Mouse (Mus musculus) heart, embryonic 12.5 days (tissue): Measurements from ENCODE around the gene Rpa1. TPM values are rescaled to one million over a fixed set of nuclear protein-coding genes. Genes with fewer than 3 reads are reported as not detected.
"Not testable (repeated sequence)": the region's sequence is repeated elsewhere in the genome, so short reads cannot be mapped to it uniquely, and the experiment has no call there.

Experiments
- ATAC-seq: fragments of 200-750 bp; cut with Nextera tagmentation; 2 replicates; pipeline ENCODE4 v1.8.0; 2017; ENCODE audit warnings: moderate TSS enrichment, moderate library complexity; ENCODE audit not compliant: insufficient number of reproducible peaks, low FRiP score
- H3K27ac ChIP-seq: fragments of 300-500 bp; sonication (generic); 2 replicates; pipeline ENCODE4 v1.5.1; 2016; ENCODE audit warnings: mild to moderate bottlenecking, moderate library complexity; ENCODE audit not compliant: poor library complexity, severe bottlenecking
- H3K27me3 ChIP-seq: fragments of 300-500 bp; sonication (generic); replicated peaks from 2 replicates; pipeline ENCODE4 v1.6.1; 2016; ENCODE audit warnings: mild to moderate bottlenecking, moderate library complexity
- H3K36me3 ChIP-seq: fragments of 300-500 bp; sonication (generic); 2 replicates; pipeline ENCODE4 v1.6.1; 2016; ENCODE audit warnings: mild to moderate bottlenecking, moderate library complexity
- H3K4me1 ChIP-seq: fragments of 300-500 bp; sonication (generic); replicated peaks from 2 replicates; pipeline ENCODE4 v1.6.1; 2016; ENCODE audit warnings: mild to moderate bottlenecking
- H3K4me2 ChIP-seq: fragments of 300-500 bp; sonication (generic); 2 replicates; pipeline ENCODE4 v1.6.1; 2016; ENCODE audit warnings: mild to moderate bottlenecking, moderate library complexity
- H3K4me3 ChIP-seq: fragments of 300-500 bp; sonication (generic); 2 replicates; pipeline ENCODE4 v1.5.1; 2016; ENCODE audit warnings: mild to moderate bottlenecking
- H3K9ac ChIP-seq: fragments of 300-500 bp; sonication (generic); 2 replicates; pipeline ENCODE4 v1.6.1; 2016; ENCODE audit warnings: mild to moderate bottlenecking, moderate library complexity
- H3K9me3 ChIP-seq: fragments of 300-500 bp; sonication (generic); replicated peaks from 2 replicates; pipeline ENCODE4 v1.6.1; 2016; ENCODE audit warnings: mild to moderate bottlenecking, moderate library complexity
- WGBS: fragments of 180-500 bp; shearing (Covaris S2); methylation state at CpG from one replicate; pipeline ENCODE4 v1.1.7; 2016; 5-methylcytosine and 5-hydroxymethylcytosine counted together
- polyA plus RNA-seq: library from polyadenylated mRNA; unstranded; fragments of >200 nt; fragmentation: Nextera tagmentation; extraction: Ambion mirVana; gene quantifications from 2 replicates; pipeline ENCODE4 v1.2.1, GENCODE M21; 2016

The Rpa1 gene
- polyA plus RNA-seq, 1 experiment from 2014 or later: 122 TPM

- WGBS: 56% methylated on average over 9 of the region's 9 CpGs
- H3K4me3 ChIP-seq: no peak overlapping the region
- no peaks in the 10 kb centered on the region for H3K9me3 ChIP-seq
- H3K9ac ChIP-seq: no peak overlapping the region
- H3K36me3 ChIP-seq: peaks cover 32% of the 10 kb centered on the region
- 0 out of 2 replicates have a peak overlapping the region, but pooled peaks have one; percentile 15 for H3K4me2 ChIP-seq
- H3K27ac ChIP-seq: peak overlapping the region; percentile 79
- H3K27me3 ChIP-seq: peaks cover 11% of the 10 kb centered on the region; the same call in 1 of the 2 replicates
- H3K4me1 ChIP-seq: peaks cover 60% of the 10 kb centered on the region
- ATAC-seq: no peak
Observed at GRCm38 (mm10) chr11:75297631-75298030, 50.5 kb downstream of the Rpa1 start.

DNA sequence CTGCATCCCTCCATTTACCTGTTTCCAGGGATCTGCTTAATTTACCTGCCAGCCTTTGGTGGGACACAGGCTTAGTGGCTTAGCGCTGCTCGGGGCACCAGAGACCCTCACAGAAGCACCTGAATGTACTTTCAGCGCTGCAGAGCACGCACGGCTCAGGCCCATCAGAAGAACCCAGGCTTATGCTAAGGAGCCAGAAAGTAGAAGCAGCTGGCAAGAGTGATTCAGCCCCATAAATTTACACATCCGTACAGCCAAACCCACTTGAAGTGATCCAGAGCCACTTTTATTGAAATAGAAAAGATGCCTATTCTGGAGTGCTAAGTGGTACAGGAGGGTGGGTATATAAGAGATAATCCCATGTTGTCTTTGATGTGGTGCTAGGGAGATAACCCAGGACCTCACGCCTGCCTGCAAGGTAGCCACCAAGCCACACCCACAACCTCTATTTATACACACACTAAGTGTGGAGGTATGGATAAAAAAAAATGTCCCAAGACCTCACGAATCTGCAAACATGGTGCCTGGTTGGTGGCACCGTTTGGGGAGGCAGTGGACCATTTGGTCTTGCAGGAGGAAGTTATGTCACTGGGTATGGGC lies 51.6 kb downstream of the Rpa1 start:
- Histone ChIP-seq H3K4me2 (no peak overlapping the region), H3K4me3 (no peak overlapping the region), H3K27ac (peak overlapping the region; percentile 79), H3K4me1 (peaks cover 72% of the 10 kb centered on the region), H3K36me3 (peaks cover 21% of the 10 kb centered on the region), H3K27me3 (peaks cover 17% of the 10 kb centered on the region), H3K9ac (no peak overlapping the region), H3K9me3 (no peaks in the 10 kb centered on the region)
- 0 out of 2 replicates have a peak, but pooled peaks have one; percentile 9 for ATAC-seq
- WGBS: 51% methylated on average over 9 of the region's 9 CpGs

- WGBS: 88% methylated on average over 5 of the region's 5 CpGs
- H3K9me3 ChIP-seq, ATAC-seq, H3K4me3 ChIP-seq, H3K9ac ChIP-seq, H3K4me2 ChIP-seq: not testable (repeated sequence)
- peak overlapping the region; percentile 83; the same call in 1 of the 2 replicates for H3K27ac ChIP-seq
- peaks cover 11% of the 10 kb centered on the region for H3K36me3 ChIP-seq
- peaks cover 77% of the 10 kb centered on the region for H3K4me1 ChIP-seq
- peaks cover 17% of the 10 kb centered on the region for H3K27me3 ChIP-seq
Observed at GRCm38 (mm10) chr11:75295534-75295933, 52.6 kb downstream of the Rpa1 start.

DNA sequence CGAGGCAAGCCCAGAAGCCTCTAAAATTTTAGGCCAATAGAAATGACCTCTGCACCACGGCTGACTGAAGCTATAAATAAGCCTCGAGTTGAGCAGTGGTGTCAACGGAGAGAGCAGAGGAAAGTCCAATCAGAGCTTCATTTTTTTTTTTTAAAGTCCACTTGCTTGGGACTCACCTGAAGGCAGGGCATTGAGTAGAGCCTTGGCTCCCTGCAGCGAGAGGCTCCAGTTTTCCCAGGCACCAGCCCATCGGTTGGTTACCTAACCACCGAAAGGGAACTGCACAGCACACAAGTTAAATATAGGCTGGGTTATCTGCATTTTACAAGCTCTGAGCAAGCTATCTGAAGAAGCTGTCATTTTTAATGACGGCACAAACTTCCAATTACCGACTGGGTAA lies 53.3 kb downstream of the Rpa1 start:
- H3K4me1 ChIP-seq: peaks cover 77% of the 10 kb centered on the region
- no peak overlapping the region for H3K4me3 ChIP-seq
- no peaks in the 10 kb centered on the region for H3K9me3 ChIP-seq
- no peak overlapping the region for H3K9ac ChIP-seq
- H3K4me2 ChIP-seq: peak overlapping the region; percentile 21; the same call in 1 of the 2 replicates
- WGBS: 31% methylated on average over 9 of the region's 9 CpGs
- no peak for ATAC-seq
- H3K27me3 ChIP-seq: peaks cover 17% of the 10 kb centered on the region
- peak overlapping the region; percentile 83 for H3K27ac ChIP-seq
- peaks cover 6% of the 10 kb centered on the region for H3K36me3 ChIP-seq

DNA sequence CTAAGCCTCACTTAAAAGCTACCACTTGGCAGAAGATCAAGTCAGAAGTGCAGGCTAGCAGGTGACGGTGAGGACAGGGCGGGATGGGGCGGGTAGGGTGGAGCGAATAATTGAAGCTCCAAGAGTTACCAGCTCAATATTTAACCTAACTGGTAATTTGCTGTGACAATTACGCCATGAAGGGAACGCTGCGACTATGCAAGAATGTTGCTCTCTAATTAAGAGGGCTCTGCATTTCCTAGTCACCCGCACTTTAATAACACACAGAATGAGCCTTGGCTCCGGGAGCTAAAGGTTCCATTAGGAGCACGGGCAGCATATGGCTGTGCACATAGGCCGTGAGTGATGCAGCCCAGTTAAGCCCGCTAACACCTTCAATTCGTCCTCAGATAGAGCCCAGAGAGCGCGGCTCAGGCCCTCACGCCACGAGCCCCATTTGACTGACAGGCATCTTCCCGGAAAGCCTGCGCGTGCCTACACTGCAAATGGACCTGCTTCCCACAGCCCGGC lies 54.2 kb downstream of the Rpa1 start:
- Histone ChIP-seq H3K9ac (no peak overlapping the region), H3K9me3 (no peaks in the 10 kb centered on the region), H3K36me3 (no peaks in the 10 kb centered on the region), H3K27me3 (peaks cover 17% of the 10 kb centered on the region), H3K27ac (peak overlapping the region; percentile 83), H3K4me2 (no peak overlapping the region), H3K4me3 (no peak overlapping the region), H3K4me1 (peaks cover 77% of the 10 kb centered on the region)
- no peak for ATAC-seq
- 42% methylated on average over 21 of the region's 21 CpGs for WGBS

DNA sequence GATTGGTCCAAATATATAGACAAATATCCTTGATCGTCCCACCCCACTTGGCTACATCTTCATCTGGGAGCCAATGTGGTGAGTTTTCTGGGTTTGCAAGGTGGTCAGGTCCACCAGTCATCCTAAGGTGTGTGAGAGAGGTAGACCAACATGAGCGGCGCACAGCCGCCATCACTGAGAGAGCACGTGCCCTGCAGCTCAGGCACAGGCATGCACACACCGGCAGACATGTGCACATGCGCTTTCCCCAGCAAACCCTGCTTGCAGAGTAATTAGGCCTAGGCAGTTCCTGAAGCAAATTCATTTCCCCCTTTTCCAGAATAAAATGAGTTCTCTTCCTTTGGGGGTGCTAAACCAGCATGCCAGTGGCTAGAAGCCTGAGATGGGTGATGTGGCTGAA lies 55.8 kb downstream of the Rpa1 start:
- Histone ChIP-seq H3K4me3 (no peak overlapping the region), H3K4me2 (no peak overlapping the region), H3K27ac (0 out of 2 replicates have a peak overlapping the region, but pooled peaks have one; percentile 36), H3K27me3 (peaks cover 17% of the 10 kb centered on the region), H3K9me3 (no peaks in the 10 kb centered on the region), H3K36me3 (no peaks in the 10 kb centered on the region), H3K4me1 (peaks cover 77% of the 10 kb centered on the region), H3K9ac (no peak overlapping the region)
- WGBS: 81% methylated on average over 7 of the region's 7 CpGs
- ATAC-seq: no peak

DNA sequence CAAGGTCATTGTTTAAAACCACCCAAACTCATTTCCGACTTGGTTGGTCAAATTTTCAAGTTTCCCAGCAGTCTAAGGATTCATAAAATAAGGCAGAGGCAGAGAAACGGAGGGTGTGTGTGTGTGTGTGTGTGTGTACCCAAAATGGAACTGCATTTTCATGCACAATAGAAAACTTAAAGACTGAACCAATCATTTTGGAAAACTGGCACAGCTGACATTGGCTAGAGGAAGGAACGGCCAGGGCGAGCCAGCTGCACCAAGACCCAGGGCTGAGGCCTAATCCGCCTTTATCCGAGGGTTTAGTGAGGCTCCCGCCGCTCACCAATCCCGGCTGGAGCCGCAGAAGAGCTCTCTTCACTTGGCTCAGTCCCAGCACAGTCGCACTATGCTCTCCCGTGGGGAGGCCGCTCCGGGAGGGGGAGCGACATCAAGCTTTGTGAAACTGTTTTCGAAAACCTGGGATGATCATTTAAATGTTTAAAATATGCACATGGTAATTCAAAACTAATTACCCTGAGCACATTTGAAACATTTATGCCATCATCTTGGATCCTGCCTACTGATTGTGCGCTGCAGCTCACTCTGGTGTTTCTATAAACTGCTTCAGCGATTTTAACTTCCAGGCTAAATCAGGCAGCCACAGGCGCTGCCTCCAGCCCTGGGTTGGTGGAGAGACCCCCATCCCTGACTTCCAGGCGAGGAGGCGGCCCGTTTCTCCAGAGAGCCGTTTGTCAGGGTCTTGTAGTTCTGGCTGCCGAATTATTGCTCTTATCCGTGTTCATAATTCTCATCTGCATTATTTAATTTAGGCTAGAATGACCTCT lies 56.5 kb downstream of the Rpa1 start:
- WGBS: 25% methylated on average over 25 of the region's 25 CpGs

DNA sequence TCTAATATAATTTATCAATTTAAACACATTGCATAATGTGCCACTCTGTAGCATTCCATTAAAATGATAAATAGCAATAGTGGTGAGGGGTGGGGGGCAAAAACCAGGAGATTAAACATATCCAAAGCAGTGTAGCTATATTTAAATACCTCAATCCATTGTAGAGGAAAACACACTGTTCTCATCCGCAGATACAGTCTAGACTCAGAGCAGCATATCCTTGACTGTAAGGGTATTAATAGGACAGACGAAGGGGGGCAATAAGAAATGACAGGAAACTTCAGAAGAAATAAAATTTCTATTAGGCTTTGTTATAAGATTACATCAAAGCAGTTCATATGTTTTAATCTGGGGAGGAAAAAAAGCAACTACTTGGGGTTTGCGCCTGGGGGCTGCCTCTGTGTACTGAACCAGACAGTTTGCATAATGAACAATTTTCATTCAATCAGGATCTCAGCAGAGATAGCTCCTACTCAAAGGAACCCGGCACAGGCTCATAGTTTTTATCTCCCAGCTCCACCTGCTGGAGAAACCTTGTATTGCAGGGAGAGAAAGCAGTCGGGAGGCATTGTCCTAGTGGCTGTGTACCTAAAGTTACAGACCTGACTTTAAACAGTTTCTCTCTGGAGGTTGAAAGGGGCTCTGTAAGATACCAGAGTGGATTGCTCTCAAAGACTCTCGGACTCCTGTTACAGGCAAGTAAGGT lies 57.4 kb downstream of the Rpa1 start:
- Histone ChIP-seq H3K4me3 (no peak overlapping the region), H3K9ac (peak overlapping the region; percentile 30; the same call in 1 of the 2 replicates), H3K27ac (peak overlapping the region; percentile 36), H3K9me3 (no peaks in the 10 kb centered on the region), H3K36me3 (no peaks in the 10 kb centered on the region), H3K4me1 (peaks cover 68% of the 10 kb centered on the region), H3K27me3 (peaks cover 17% of the 10 kb centered on the region), H3K4me2 (peak overlapping the region; percentile 33)
- ATAC-seq: 0 out of 2 replicates have a peak, but pooled peaks have one; percentile 46
- 15% methylated on average over 6 of the region's 6 CpGs for WGBS

More for the DNA sequence above, 56.5 kb downstream of the Rpa1 start:
- Histone ChIP-seq H3K27ac (peak overlapping the region; percentile 36), H3K4me2 (peak overlapping the region; percentile 33), H3K4me1 (peaks cover 70% of the 10 kb centered on the region), H3K9ac (peak overlapping the region; percentile 30; the same call in 1 of the 2 replicates), H3K9me3 (no peaks in the 10 kb centered on the region), H3K36me3 (no peaks in the 10 kb centered on the region), H3K4me3 (no peak overlapping the region), H3K27me3 (peaks cover 17% of the 10 kb centered on the region)
- ATAC-seq: 0 out of 2 replicates have a peak, but pooled peaks have one; percentile 43

GRCm38 (mm10) chr11:75289120-75289519 lies 59.0 kb downstream of the Rpa1 start:
- Histone ChIP-seq H3K4me2 (no peak overlapping the region), H3K27me3 (peaks cover 16% of the 10 kb centered on the region), H3K27ac (peak overlapping the region; percentile 93), H3K4me1 (peaks cover 56% of the 10 kb centered on the region), H3K36me3 (no peaks in the 10 kb centered on the region), H3K9ac (no peak overlapping the region), H3K9me3 (no peaks in the 10 kb centered on the region), H3K4me3 (no peak overlapping the region)
- no peak for ATAC-seq
- 55% methylated on average over 2 of the region's 2 CpGs for WGBS

DNA sequence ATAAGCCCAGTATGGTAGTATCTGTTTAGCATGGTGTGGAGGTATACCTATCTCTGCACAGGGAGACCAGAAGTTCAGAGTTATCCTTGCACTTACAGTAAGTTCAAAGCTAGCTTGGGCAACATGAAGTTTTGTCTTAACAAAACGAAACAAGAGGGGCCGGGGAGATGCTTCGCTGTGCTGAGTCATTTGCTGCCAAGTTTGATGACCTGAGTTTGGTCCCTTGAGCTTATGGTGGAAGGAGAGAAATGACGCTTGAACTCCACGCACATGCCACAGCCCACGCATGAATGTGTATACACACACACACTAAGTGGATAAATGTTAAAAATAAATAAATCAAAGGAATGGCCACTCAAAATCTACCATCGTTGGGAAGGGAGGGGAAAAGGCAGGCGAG lies 59.6 kb downstream of the Rpa1 start:
- H3K9me3 ChIP-seq: no peaks in the 10 kb centered on the region
- no peak overlapping the region for H3K4me3 ChIP-seq
- no peaks in the 10 kb centered on the region for H3K36me3 ChIP-seq
- peaks cover 50% of the 10 kb centered on the region for H3K4me1 ChIP-seq
- peaks cover 10% of the 10 kb centered on the region for H3K27me3 ChIP-seq
- no peak for ATAC-seq
- H3K4me2 ChIP-seq: no peak overlapping the region; the same call in 1 of the 2 replicates
- peak overlapping the region; percentile 93 for H3K27ac ChIP-seq
- no peak overlapping the region for H3K9ac ChIP-seq
- WGBS: 79% methylated on average over 8 of the region's 8 CpGs
